Mouse (Mus musculus) midbrain, embryonic 14.5 days (tissue): ENCODE data around the gene Rfx3. TPM values are rescaled to one million over a fixed set of nuclear protein-coding genes. Genes with fewer than 3 reads are reported as not detected.

Experiments
- ATAC-seq: fragments of 200-750 bp; cut with Nextera tagmentation; 2 replicates; pipeline ENCODE4 v1.8.0; 2017; ENCODE audit warnings: moderate number of reproducible peaks, moderate library complexity; ENCODE audit not compliant: low FRiP score, low TSS enrichment
- DNase-seq: peaks from one replicate; pipeline ENCODE4 v3.0.0-alpha.2; 2015
- H3K27ac ChIP-seq: fragments of 300-500 bp; sonication (generic); replicated peaks from 2 replicates; pipeline ENCODE4 v1.5.1; 2014; ENCODE audit warnings: mild to moderate bottlenecking, low read depth, low read length, moderate library complexity
- H3K27me3 ChIP-seq: fragments of 300-500 bp; sonication (generic); 2 replicates; pipeline ENCODE4 v1.6.1; 2014; ENCODE audit warnings: low read length, control low read depth, mixed read lengths; ENCODE audit not compliant: control insufficient read depth, insufficient read depth
- H3K36me3 ChIP-seq: fragments of 300-500 bp; sonication (generic); 2 replicates; pipeline ENCODE4 v1.6.1; 2014; ENCODE audit warnings: low read length, control low read depth; ENCODE audit not compliant: control insufficient read depth, insufficient read depth
- H3K4me1 ChIP-seq: fragments of 300-500 bp; sonication (generic); 2 replicates; pipeline ENCODE4 v1.6.1; 2014; ENCODE audit warnings: mild to moderate bottlenecking, antibody characterized with exemption, low read length, control low read depth; ENCODE audit not compliant: control insufficient read depth, insufficient read depth
- H3K4me2 ChIP-seq: fragments of 300-500 bp; sonication (generic); 2 replicates; pipeline ENCODE4 v1.6.1; 2014; ENCODE audit warnings: mild to moderate bottlenecking, low read length, moderate library complexity
- H3K4me3 ChIP-seq: fragments of 300-500 bp; sonication (generic); replicated peaks from 2 replicates; pipeline ENCODE4 v1.5.1; 2014; ENCODE audit warnings: low read depth, low read length
- H3K9ac ChIP-seq: fragments of 300-500 bp; sonication (generic); replicated peaks from 2 replicates; pipeline ENCODE4 v1.6.1; 2014; ENCODE audit warnings: mild to moderate bottlenecking, low read length, moderate library complexity
- H3K9me3 ChIP-seq: fragments of 300-500 bp; sonication (generic); 2 replicates; pipeline ENCODE4 v1.6.1; 2016; ENCODE audit warnings: low read length, control low read depth, mixed read lengths; ENCODE audit not compliant: control insufficient read depth
- WGBS: fragments of 180-500 bp; shearing (Covaris S2); extraction: QIAGEN DNeasy Blood & Tissue Kit; methylation state at CpG from one replicate; pipeline ENCODE4 v1.1.7; 2014; 5-methylcytosine and 5-hydroxymethylcytosine counted together
- polyA plus RNA-seq: library from polyadenylated mRNA; unstranded; fragments of >200 nt; fragmentation: Nextera tagmentation; extraction: Ambion mirVana; gene quantifications from 2 replicates; pipeline ENCODE4 v1.2.1, GENCODE M21; 2014

Rfx3 gene
- polyA plus RNA-seq, 1 experiment from 2014 or later = 37.8 TPM

GRCm38 (mm10) chr19:27838041-27838440, 172.9 kb downstream of the Rfx3 start:
- DNase-seq (peak; percentile 8), ATAC-seq (no peak)
- Histone ChIP-seq H3K4me1 (peaks cover 5% of the 10 kb centered on the region; the same call in 1 of the 2 replicates), H3K4me3 (no peak overlapping the region), H3K36me3 (no peaks in the 10 kb centered on the region), H3K27me3 (no peaks in the 10 kb centered on the region), H3K27ac (no peak overlapping the region), H3K9me3 (no peaks in the 10 kb centered on the region), H3K4me2 (no peak overlapping the region), H3K9ac (no peak overlapping the region)
- WGBS = 77% methylated on average over 4 of the region's 4 CpGs

DNA sequence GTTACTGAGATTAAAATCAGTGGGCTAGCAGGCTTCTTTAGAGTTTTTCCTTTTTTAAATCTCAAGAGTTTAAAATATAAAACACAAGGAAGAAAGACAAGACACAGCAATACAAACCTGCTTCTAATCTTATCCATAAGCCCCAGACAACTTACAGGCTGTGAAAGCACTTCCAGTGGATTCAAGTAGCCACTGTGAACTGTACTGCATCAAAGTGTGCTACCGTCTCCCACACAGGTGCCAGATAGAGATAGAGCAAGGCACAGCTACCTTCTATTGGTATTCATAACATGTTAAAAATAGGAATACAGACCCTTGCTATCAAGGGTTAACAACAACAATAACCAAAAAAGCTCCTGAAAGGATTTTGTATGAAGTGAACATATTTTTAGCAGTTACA, 178.5 kb downstream of the Rfx3 start:
- ATAC-seq (no peak), DNase-seq (no peak)
- no peak overlapping the region for H3K4me3 ChIP-seq
- 78% methylated on average over 1 of the region's 1 CpGs for WGBS
- no peak overlapping the region for H3K27ac ChIP-seq
- H3K4me1 ChIP-seq = peaks cover under 1% of the 10 kb centered on the region; the same call in 1 of the 2 replicates
- no peak overlapping the region for H3K9ac ChIP-seq
- H3K36me3 ChIP-seq = no peaks in the 10 kb centered on the region
- no peaks in the 10 kb centered on the region for H3K27me3 ChIP-seq
- no peaks in the 10 kb centered on the region for H3K9me3 ChIP-seq
- H3K4me2 ChIP-seq = no peak overlapping the region

DNA sequence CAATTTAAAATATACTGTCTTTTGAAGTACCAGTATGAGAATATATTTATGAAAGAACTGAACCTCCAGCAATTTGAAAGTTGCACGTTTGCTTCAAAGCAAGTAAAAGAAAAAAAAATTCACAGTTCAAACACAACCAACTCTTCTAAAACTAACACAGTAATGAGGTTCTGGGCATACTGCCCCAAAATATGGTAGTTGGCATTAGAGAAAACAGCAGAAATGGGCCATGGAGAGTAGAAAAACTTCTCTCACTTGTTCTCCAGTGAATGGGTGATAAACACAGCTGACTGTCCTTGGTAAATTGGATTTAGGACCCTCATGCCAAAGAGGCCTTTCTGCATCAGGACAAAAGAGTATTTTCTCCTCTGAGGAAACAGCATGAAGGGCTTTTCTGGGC, 182.7 kb downstream of the Rfx3 start:
- DNase-seq (no peak), ATAC-seq (no peak)
- H3K9me3 ChIP-seq = no peaks in the 10 kb centered on the region
- no peak overlapping the region for H3K4me2 ChIP-seq
- no peak overlapping the region for H3K4me3 ChIP-seq
- H3K27ac ChIP-seq = no peak overlapping the region
- no peak overlapping the region for H3K9ac ChIP-seq
- peaks cover 16% of the 10 kb centered on the region for H3K36me3 ChIP-seq
- H3K27me3 ChIP-seq = no peaks in the 10 kb centered on the region
- WGBS = 72% methylated on average over 1 of the region's 1 CpGs
- no peaks in the 10 kb centered on the region for H3K4me1 ChIP-seq

DNA sequence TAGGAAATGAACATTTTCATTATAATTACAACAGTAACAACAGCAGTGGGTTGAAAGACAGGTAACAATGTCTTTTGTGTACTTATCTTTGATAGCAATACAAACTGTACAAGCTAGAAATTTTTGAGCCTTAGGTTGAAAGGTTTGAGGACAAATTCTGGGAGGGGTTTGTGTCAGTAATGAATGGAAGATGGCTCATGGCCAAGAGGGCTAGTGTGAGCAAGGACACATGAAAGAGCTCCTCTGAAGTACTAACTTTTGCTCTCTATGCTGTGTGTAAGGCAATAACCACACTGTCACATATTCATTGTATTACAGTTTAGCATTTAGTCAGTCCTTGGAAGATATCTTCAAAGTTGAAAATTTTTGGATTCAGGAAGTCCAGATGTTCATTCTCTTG, 193.3 kb downstream of the Rfx3 start:
- H3K4me1 ChIP-seq = no peaks in the 10 kb centered on the region
- H3K9me3 ChIP-seq = 0 out of 2 replicates have a peak, but pooled peaks cover 2% of the 10 kb centered on the region
- H3K36me3 ChIP-seq = peaks cover 20% of the 10 kb centered on the region
- H3K4me2 ChIP-seq = no peak overlapping the region
- no peak overlapping the region for H3K27ac ChIP-seq
- H3K4me3 ChIP-seq = no peak overlapping the region
- ATAC-seq (no peak), DNase-seq (no peak)
- no peak overlapping the region for H3K9ac ChIP-seq
- no peaks in the 10 kb centered on the region for H3K27me3 ChIP-seq

DNA sequence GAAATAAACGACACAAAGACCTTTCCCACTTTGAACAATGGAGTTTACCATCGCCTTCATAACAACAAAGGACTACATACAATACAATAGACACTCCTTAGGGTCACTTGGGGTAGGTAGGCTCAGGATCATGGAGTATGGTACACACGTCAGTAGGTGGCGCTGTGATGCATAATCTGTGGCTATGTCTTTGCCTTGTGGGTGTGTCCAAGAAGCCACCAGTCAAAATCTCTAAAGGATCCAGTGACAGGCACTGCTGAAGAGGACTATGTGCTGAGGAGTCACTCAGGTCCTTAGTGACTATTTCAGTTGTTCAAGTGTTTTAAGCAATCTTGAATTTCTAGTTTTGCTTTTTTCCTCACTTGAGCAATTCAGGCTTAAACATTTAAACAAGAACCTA, 230.9 kb downstream of the Rfx3 start:
- Histone ChIP-seq H3K9ac (no peak overlapping the region), H3K4me2 (no peak overlapping the region), H3K4me3 (no peak overlapping the region), H3K9me3 (no peaks in the 10 kb centered on the region), H3K36me3 (peaks cover 14% of the 10 kb centered on the region), H3K27me3 (no peaks in the 10 kb centered on the region), H3K4me1 (no peaks in the 10 kb centered on the region), H3K27ac (no peak overlapping the region)
- ATAC-seq (no peak), DNase-seq (no peak)
- WGBS = 64% methylated on average over 4 of the region's 4 CpGs

DNA sequence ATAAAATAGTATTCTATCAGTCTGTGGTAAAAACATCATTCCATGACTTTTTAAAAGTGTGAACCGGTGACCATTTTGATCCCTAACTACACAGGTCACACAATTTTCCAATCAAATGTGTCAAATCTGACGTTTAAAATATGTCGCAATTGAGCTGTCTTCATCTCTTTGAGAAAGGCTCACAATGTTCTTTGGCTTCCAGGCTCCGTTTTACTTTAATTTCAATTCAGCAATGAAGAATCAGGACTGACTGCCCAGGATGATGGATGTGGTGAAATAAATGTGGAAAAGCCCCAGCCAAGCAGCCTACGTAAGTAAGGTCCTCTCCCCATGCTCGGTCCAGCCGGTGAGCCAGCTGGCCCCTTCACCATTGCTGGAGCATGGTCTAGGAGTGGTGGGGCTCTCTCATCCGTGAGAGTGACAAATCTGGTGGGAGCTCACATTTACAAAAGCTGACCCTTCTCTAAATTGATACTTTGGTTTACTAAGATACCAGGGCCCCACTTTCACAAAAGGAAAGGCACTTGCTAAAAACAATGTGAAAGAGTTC, 240.2 kb downstream of the Rfx3 start:
- H3K9me3 ChIP-seq = no peaks in the 10 kb centered on the region
- H3K4me3 ChIP-seq = no peak overlapping the region
- DNase-seq (no peak), ATAC-seq (no peak)
- H3K4me2 ChIP-seq = no peak overlapping the region
- H3K36me3 ChIP-seq = peaks cover 20% of the 10 kb centered on the region
- 85% methylated on average over 8 of the region's 8 CpGs for WGBS
- H3K4me1 ChIP-seq = no peaks in the 10 kb centered on the region
- H3K27ac ChIP-seq = no peak overlapping the region
- no peak overlapping the region for H3K9ac ChIP-seq
- no peaks in the 10 kb centered on the region for H3K27me3 ChIP-seq

DNA sequence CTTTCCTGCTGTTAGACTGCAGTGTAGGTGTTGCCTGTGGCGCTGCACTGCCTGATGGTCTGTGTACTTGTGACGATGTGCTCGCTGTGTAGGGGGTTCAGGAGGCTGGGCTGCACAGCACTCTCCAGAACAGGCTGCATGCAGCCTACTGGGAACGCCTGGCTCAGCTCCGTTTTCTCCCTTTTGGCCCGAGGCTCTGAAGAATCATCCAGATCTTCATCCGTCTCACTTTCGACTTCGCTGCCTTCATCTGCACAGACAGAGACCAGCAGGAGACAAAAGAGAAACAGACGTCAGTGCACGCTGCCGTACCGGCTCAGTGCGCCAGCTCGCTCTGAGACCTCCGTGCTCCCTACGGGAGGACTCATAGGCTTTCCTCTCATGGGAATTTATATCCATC, 242.5 kb downstream of the Rfx3 start:
- Histone ChIP-seq H3K36me3 (peaks cover 29% of the 10 kb centered on the region), H3K27ac (0 out of 2 replicates have a peak overlapping the region, but pooled peaks have one; percentile 45), H3K9me3 (no peaks in the 10 kb centered on the region), H3K9ac (0 out of 2 replicates have a peak overlapping the region, but pooled peaks have one; percentile 14), H3K27me3 (no peaks in the 10 kb centered on the region), H3K4me2 (no peak overlapping the region), H3K4me1 (no peaks in the 10 kb centered on the region), H3K4me3 (no peak overlapping the region)
- WGBS = 68% methylated on average over 17 of the region's 17 CpGs
- DNase-seq (peak; percentile 64), ATAC-seq (no peak)

DNA sequence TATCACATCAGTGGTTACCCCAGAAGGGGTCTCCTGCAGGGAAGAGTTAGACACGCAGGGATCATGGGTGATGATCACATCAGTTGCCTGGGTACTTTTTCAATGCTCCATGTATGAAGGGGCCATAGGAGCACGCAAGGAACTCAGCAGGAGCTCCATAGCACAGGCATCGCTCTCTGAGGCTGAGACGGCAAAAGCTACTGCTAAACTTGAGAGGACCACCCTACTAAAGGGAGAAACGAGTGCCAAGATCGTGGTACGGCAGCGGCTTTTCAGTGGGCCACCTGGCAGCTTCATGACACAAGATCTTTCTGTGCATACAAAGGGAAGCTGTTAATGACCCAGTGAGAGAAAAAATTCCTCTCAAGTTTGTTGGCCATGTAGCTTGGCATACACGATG, 250.7 kb downstream of the Rfx3 start:
- WGBS = 93% methylated on average over 9 of the region's 9 CpGs
- Histone ChIP-seq H3K27ac (no peak overlapping the region), H3K27me3 (no peaks in the 10 kb centered on the region), H3K36me3 (peaks cover 13% of the 10 kb centered on the region; the same call in 1 of the 2 replicates), H3K4me3 (no peak overlapping the region), H3K9ac (no peak overlapping the region), H3K4me1 (no peaks in the 10 kb centered on the region), H3K9me3 (no peaks in the 10 kb centered on the region), H3K4me2 (no peak overlapping the region)
- DNase-seq (no peak), ATAC-seq (no peak)

DNA sequence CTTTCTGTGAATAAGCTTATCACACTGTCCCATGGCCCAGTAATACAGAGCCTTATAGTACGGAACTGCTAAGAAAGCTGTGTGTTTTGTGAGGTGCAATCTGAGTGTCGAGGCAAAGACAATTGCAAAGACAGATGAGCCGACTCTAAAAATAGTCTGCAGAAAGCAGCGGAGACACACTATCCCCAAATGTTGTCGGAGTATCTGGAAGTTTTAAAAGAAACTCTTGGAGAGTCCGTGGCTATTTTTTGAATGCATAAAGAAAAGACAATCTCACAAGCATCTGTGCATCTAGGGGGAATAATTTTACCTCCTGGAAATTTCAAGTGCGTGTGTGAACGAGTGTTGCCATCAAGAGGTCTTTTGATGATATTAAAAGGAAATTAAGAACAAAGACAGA, 251.6 kb downstream of the Rfx3 start:
- peaks cover 7% of the 10 kb centered on the region; the same call in 1 of the 2 replicates for H3K36me3 ChIP-seq
- 87% methylated on average over 8 of the region's 8 CpGs for WGBS
- no peak for ATAC-seq
- no peaks in the 10 kb centered on the region for H3K27me3 ChIP-seq
- DNase-seq = no peak
- no peak overlapping the region for H3K4me2 ChIP-seq
- no peaks in the 10 kb centered on the region for H3K4me1 ChIP-seq
- no peak overlapping the region for H3K4me3 ChIP-seq
- no peak overlapping the region for H3K27ac ChIP-seq
- no peaks in the 10 kb centered on the region for H3K9me3 ChIP-seq
- no peak overlapping the region for H3K9ac ChIP-seq
